Mouse (Mus musculus): Measurements from ENCODE around the gene Atl2.

- no peak for TF ChIP-seq CTCF (IDR thresholded peaks at IDR 0.05; ENCODE audit: insufficient read depth, low read length)
- no peak for TF ChIP-seq POLR2A (IDR thresholded peaks at IDR 0.05; ENCODE audit: borderline replicate concordance, extremely low read depth, low read depth, low read length)
These were observed 1.9 kb downstream of the Atl2 start for GRCm38 (mm10) chr17:79894054-79894453.

All from lung, adult 2 months (tissue).